Mouse (Mus musculus): ENCODE results near the gene Tnfrsf19.

DNA sequence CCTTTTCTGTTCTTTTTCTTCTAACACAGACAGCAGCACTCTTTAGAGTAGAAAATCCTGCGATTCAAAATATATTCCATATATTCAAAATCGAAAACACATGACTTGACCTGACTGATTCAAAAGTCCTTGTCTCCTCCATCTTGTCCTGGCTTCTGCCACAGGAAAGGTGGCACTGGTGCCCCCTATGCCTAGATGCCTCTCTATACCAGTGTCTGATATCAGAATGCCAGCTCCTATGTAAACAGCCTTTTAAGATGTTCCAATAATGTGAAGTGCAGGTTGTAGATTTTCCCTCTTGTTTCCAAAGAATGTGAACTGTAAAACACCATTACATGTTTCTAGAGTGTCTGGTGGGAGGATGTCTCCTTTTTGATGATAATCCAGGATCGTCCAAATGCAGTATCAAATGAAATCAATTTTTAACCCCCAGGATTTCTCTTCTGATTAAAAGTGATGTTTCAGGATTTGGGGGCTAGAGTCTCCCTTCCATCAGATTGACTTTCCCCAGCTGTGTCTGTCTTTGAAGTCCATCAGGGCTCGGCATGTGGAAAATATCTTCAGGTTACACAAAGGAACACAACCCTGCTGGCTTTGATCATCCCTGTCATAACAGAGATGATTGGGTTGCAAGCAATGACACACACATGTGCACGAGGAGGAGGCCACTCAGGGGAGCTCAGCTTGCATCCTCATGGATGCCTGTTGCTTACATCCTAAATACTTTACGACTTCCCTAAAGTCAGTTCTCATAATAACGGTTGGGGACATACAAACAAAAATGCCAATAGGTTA lies 82.1 kb downstream of the Tnfrsf19 start:
- TF ChIP-seq CTCF (IDR thresholded peaks at IDR 0.05; ENCODE audit: control insufficient read depth, insufficient read depth, insufficient replicate concordance, low read depth, low read length) (no peak), POLR2A (IDR thresholded peaks at IDR 0.05; ENCODE audit: control insufficient read depth, low read depth, low read length) (no peak)
